Mouse (Mus musculus) megakaryocyte, embryonic 14.5 days (primary cell): Measurements from ENCODE around the gene Rras.

Source experiments
- FLI1 ChIP-seq: IDR thresholded peaks from 2 replicates; pipeline ENCODE4 v1.6.1; 2012; ENCODE audit warnings: low read length, inconsistent platforms, mixed read lengths
- GATA1 ChIP-seq: IDR thresholded peaks from 3 replicates; pipeline ENCODE4 v1.6.1; 2012; ENCODE audit warnings: mixed read lengths, low read length, inconsistent platforms, borderline replicate concordance

- TF ChIP-seq GATA1 (no peak), FLI1 (no peak)
These were observed 34.6 kb downstream of the Rras start for GRCm38 (mm10) chr7:45052181-45052861.
